Mouse (Mus musculus): ENCODE measurements around the gene Wasl. TPM values are rescaled to one million over a fixed set of nuclear protein-coding genes. Genes with fewer than 3 reads are reported as not detected.
A peak's percentile ranks its signal among the peaks of the same experiment; 100 is the strongest.

The Wasl gene
- total and polyA plus RNA-seq, 2 experiments from 2014 or later, result 21.4 to 55.2 TPM

GRCm38 (mm10) chr6:24572431-24572830 is 92.4 kb downstream of the Wasl start:
- Histone ChIP-seq H3K27me3 (ENCODE audit: insufficient read depth, low read length) (no peaks in the 10 kb centered on the region), H3K4me2 (ENCODE audit: low read depth, low read length, poor library complexity, severe bottlenecking) (no peak overlapping the region), H3K9me3 (ENCODE audit: low read length) (no peaks in the 10 kb centered on the region), H3K9ac (replicated peaks; ENCODE audit: low read length, poor library complexity, severe bottlenecking) (no peak overlapping the region), H3K36me3 (ENCODE audit: insufficient read depth, low read length) (no peaks in the 10 kb centered on the region), H3K27ac (ENCODE audit: low read depth, low read length) (no peak overlapping the region), H3K4me3 (ENCODE audit: low read depth, low read length) (no peak overlapping the region), H3K4me1 (ENCODE audit: insufficient read depth, low read length) (no peaks in the 10 kb centered on the region)
- 92% methylated on average over 14 of the region's 14 CpGs for WGBS
- TF ChIP-seq CTCF (IDR thresholded peaks at IDR 0.05), result no peak
- ATAC-seq (ENCODE audit: low FRiP score), result no peak
- no peak for DNase-seq (ENCODE audit: low spot score)

GRCm38 (mm10) chr6:24571126-24571525 is 93.7 kb downstream of the Wasl start:
- no peak overlapping the region for H3K4me2 ChIP-seq (ENCODE audit: low read depth, low read length, poor library complexity, severe bottlenecking)
- TF ChIP-seq CTCF (IDR thresholded peaks at IDR 0.05), result no peak
- H3K4me3 ChIP-seq (ENCODE audit: low read depth, low read length), result no peak overlapping the region
- DNase-seq (ENCODE audit: low spot score) (no peak), ATAC-seq (ENCODE audit: low FRiP score) (no peak)
- H3K27ac ChIP-seq (ENCODE audit: low read depth, low read length), result no peak overlapping the region
- H3K27me3 ChIP-seq (ENCODE audit: insufficient read depth, low read length), result no peaks in the 10 kb centered on the region
- no peaks in the 10 kb centered on the region for H3K4me1 ChIP-seq (ENCODE audit: insufficient read depth, low read length)
- H3K9ac ChIP-seq (replicated peaks; ENCODE audit: low read length, poor library complexity, severe bottlenecking), result no peak overlapping the region
- WGBS, result 79% methylated on average over 6 of the region's 6 CpGs
- no peaks in the 10 kb centered on the region for H3K36me3 ChIP-seq (ENCODE audit: insufficient read depth, low read length)
- no peaks in the 10 kb centered on the region for H3K9me3 ChIP-seq (ENCODE audit: low read length)

GRCm38 (mm10) chr6:24570278-24570677 is 94.5 kb downstream of the Wasl start:
- Histone ChIP-seq H3K4me1 (ENCODE audit: insufficient read depth, low read length) (no peaks in the 10 kb centered on the region), H3K9me3 (ENCODE audit: low read length) (no peaks in the 10 kb centered on the region), H3K4me2 (ENCODE audit: low read depth, low read length, poor library complexity, severe bottlenecking) (no peak overlapping the region), H3K36me3 (ENCODE audit: insufficient read depth, low read length) (no peaks in the 10 kb centered on the region), H3K27ac (ENCODE audit: low read depth, low read length) (no peak overlapping the region), H3K27me3 (ENCODE audit: insufficient read depth, low read length) (no peaks in the 10 kb centered on the region), H3K9ac (replicated peaks; ENCODE audit: low read length, poor library complexity, severe bottlenecking) (no peak overlapping the region), H3K4me3 (ENCODE audit: low read depth, low read length) (no peak overlapping the region)
- WGBS, result 70% methylated on average over 11 of the region's 11 CpGs
- TF ChIP-seq CTCF (IDR thresholded peaks at IDR 0.05), result no peak
- no peak for ATAC-seq (ENCODE audit: low FRiP score)
- DNase-seq (ENCODE audit: low spot score), result no peak

- no peak overlapping the region for H3K4me2 ChIP-seq (ENCODE audit: low read depth, low read length, poor library complexity, severe bottlenecking)
- H3K9me3 ChIP-seq (ENCODE audit: low read length), result no peaks in the 10 kb centered on the region
- H3K9ac ChIP-seq (replicated peaks; ENCODE audit: low read length, poor library complexity, severe bottlenecking), result no peak overlapping the region
- H3K36me3 ChIP-seq (ENCODE audit: insufficient read depth, low read length), result no peaks in the 10 kb centered on the region
- no peaks in the 10 kb centered on the region for H3K4me1 ChIP-seq (ENCODE audit: insufficient read depth, low read length)
- H3K4me3 ChIP-seq (ENCODE audit: low read depth, low read length), result no peak overlapping the region
- DNase-seq (ENCODE audit: low spot score), result no peak
- 94% methylated on average over 1 of the region's 1 CpGs for WGBS
- no peaks in the 10 kb centered on the region for H3K27me3 ChIP-seq (ENCODE audit: insufficient read depth, low read length)
- H3K27ac ChIP-seq (ENCODE audit: low read depth, low read length), result no peak overlapping the region
- no peak for ATAC-seq (ENCODE audit: low FRiP score)
- no peak for TF ChIP-seq CTCF (IDR thresholded peaks at IDR 0.05)
Measured at GRCm38 (mm10) chr6:24569711-24570110, 95.1 kb downstream of the Wasl start.

- Histone ChIP-seq H3K9me3 (ENCODE audit: low read length) (no peaks in the 10 kb centered on the region), H3K4me2 (ENCODE audit: low read depth, low read length, poor library complexity, severe bottlenecking) (no peak overlapping the region), H3K27me3 (ENCODE audit: insufficient read depth, low read length) (no peaks in the 10 kb centered on the region), H3K9ac (replicated peaks; ENCODE audit: low read length, poor library complexity, severe bottlenecking) (no peak overlapping the region), H3K27ac (ENCODE audit: low read depth, low read length) (no peak overlapping the region), H3K36me3 (ENCODE audit: insufficient read depth, low read length) (no peaks in the 10 kb centered on the region), H3K4me1 (ENCODE audit: insufficient read depth, low read length) (no peaks in the 10 kb centered on the region), H3K4me3 (ENCODE audit: low read depth, low read length) (no peak overlapping the region)
- TF ChIP-seq CTCF (IDR thresholded peaks at IDR 0.05), result peak; percentile 58
- no peak for ATAC-seq (ENCODE audit: low FRiP score)
- no peak for DNase-seq (ENCODE audit: low spot score)
- WGBS, result 81% methylated on average over 5 of the region's 5 CpGs
Measured at GRCm38 (mm10) chr6:24568963-24569362, 95.8 kb downstream of the Wasl start.

GRCm38 (mm10) chr6:24564886-24565285 is 99.9 kb downstream of the Wasl start:
- Histone ChIP-seq H3K27ac (ENCODE audit: low read depth, low read length) (no peak overlapping the region), H3K9ac (replicated peaks; ENCODE audit: low read length, poor library complexity, severe bottlenecking) (no peak overlapping the region), H3K4me2 (ENCODE audit: low read depth, low read length, poor library complexity, severe bottlenecking) (no peak overlapping the region), H3K4me3 (ENCODE audit: low read depth, low read length) (no peak overlapping the region), H3K4me1 (ENCODE audit: insufficient read depth, low read length) (no peaks in the 10 kb centered on the region), H3K27me3 (ENCODE audit: insufficient read depth, low read length) (no peaks in the 10 kb centered on the region), H3K9me3 (ENCODE audit: low read length) (no peaks in the 10 kb centered on the region), H3K36me3 (ENCODE audit: insufficient read depth, low read length) (no peaks in the 10 kb centered on the region)
- no peak for ATAC-seq (ENCODE audit: low FRiP score)
- no peak for DNase-seq (ENCODE audit: low spot score)
- WGBS, result 92% methylated on average over 1 of the region's 1 CpGs
- TF ChIP-seq CTCF (IDR thresholded peaks at IDR 0.05), result no peak
